Mouse (Mus musculus) midbrain, embryonic 13.5 days (tissue): Measurements from ENCODE around the gene Tnpo1. TPM values are rescaled to one million over a fixed set of nuclear protein-coding genes. Genes with fewer than 3 reads are reported as not detected.

Experiments
- ATAC-seq: fragments of 200-750 bp; cut with Nextera tagmentation; 2 replicates; pipeline ENCODE4 v1.8.0; 2017; ENCODE audit warnings: mild to moderate bottlenecking, moderate TSS enrichment, moderate library complexity
- H3K27ac ChIP-seq: fragments of 300-500 bp; sonication (generic); 2 replicates; pipeline ENCODE4 v1.5.1; 2015; ENCODE audit warnings: inconsistent platforms, mild to moderate bottlenecking, moderate library complexity
- H3K27me3 ChIP-seq: fragments of 300-500 bp; sonication (generic); 2 replicates; pipeline ENCODE4 v1.6.1; 2015; ENCODE audit warnings: mild to moderate bottlenecking, inconsistent platforms
- H3K36me3 ChIP-seq: fragments of 300-500 bp; sonication (generic); 2 replicates; pipeline ENCODE4 v1.6.1; 2015; ENCODE audit warnings: mild to moderate bottlenecking, inconsistent platforms
- H3K4me1 ChIP-seq: fragments of 300-500 bp; sonication (generic); replicated peaks from 2 replicates; pipeline ENCODE4 v1.6.1; 2015; ENCODE audit warnings: inconsistent platforms
- H3K4me2 ChIP-seq: fragments of 300-500 bp; sonication (generic); replicated peaks from 2 replicates; pipeline ENCODE4 v1.6.1; 2015; ENCODE audit warnings: moderate library complexity, mild to moderate bottlenecking, inconsistent platforms
- H3K4me3 ChIP-seq: fragments of 300-500 bp; sonication (generic); replicated peaks from 2 replicates; pipeline ENCODE4 v1.5.1; 2015; ENCODE audit warnings: mild to moderate bottlenecking, inconsistent platforms
- H3K9ac ChIP-seq: fragments of 300-500 bp; sonication (generic); replicated peaks from 2 replicates; pipeline ENCODE4 v1.6.1; 2015; ENCODE audit warnings: mild to moderate bottlenecking, inconsistent platforms
- H3K9me3 ChIP-seq: fragments of 300-500 bp; sonication (generic); 2 replicates; pipeline ENCODE4 v1.6.1; 2016; ENCODE audit warnings: mild to moderate bottlenecking, inconsistent platforms
- WGBS: fragments of 180-500 bp; shearing (Covaris S2); methylation state at CpG from one replicate; pipeline ENCODE4 v1.1.7; 2015; 5-methylcytosine and 5-hydroxymethylcytosine counted together
- polyA plus RNA-seq: library from polyadenylated mRNA; unstranded; fragments of >200 nt; fragmentation: Nextera tagmentation; extraction: Ambion mirVana; gene quantifications from 2 replicates; pipeline ENCODE4 v1.2.1, GENCODE M21; 2015

Gene Tnpo1
- polyA plus RNA-seq, 1 experiment from 2014 or later: 71.4 TPM

GRCm38 (mm10) chr13:98922806-98923205 lies 3.4 kb downstream of the Tnpo1 start:
- Histone ChIP-seq H3K4me2 (no peak overlapping the region), H3K36me3 (peaks cover 24% of the 10 kb centered on the region), H3K9me3 (no peaks in the 10 kb centered on the region), H3K27ac (no peak overlapping the region), H3K27me3 (no peaks in the 10 kb centered on the region), H3K4me3 (no peak overlapping the region), H3K4me1 (peaks cover 51% of the 10 kb centered on the region), H3K9ac (no peak overlapping the region)
- no peak for ATAC-seq
- WGBS: 96% methylated on average over 3 of the region's 3 CpGs

GRCm38 (mm10) chr13:98921276-98921675 lies 4.9 kb downstream of the Tnpo1 start:
- H3K4me1 ChIP-seq: peaks cover 47% of the 10 kb centered on the region
- 93% methylated on average over 7 of the region's 7 CpGs for WGBS
- no peak overlapping the region for H3K9ac ChIP-seq
- H3K36me3 ChIP-seq: peaks cover 30% of the 10 kb centered on the region
- no peak overlapping the region for H3K27ac ChIP-seq
- no peak for ATAC-seq
- no peak overlapping the region for H3K4me3 ChIP-seq
- no peaks in the 10 kb centered on the region for H3K9me3 ChIP-seq
- H3K4me2 ChIP-seq: no peak overlapping the region
- H3K27me3 ChIP-seq: no peaks in the 10 kb centered on the region

GRCm38 (mm10) chr13:98920300-98920699 lies 5.9 kb downstream of the Tnpo1 start:
- WGBS: 90% methylated on average over 3 of the region's 3 CpGs
- H3K27me3 ChIP-seq: no peaks in the 10 kb centered on the region
- no peak overlapping the region for H3K4me2 ChIP-seq
- H3K4me3 ChIP-seq: no peak overlapping the region
- peaks cover 30% of the 10 kb centered on the region for H3K36me3 ChIP-seq
- no peak overlapping the region for H3K9ac ChIP-seq
- ATAC-seq: no peak
- no peaks in the 10 kb centered on the region for H3K9me3 ChIP-seq
- H3K27ac ChIP-seq: no peak overlapping the region
- H3K4me1 ChIP-seq: peaks cover 55% of the 10 kb centered on the region

- Histone ChIP-seq H3K27me3 (no peaks in the 10 kb centered on the region), H3K4me2 (no peak overlapping the region), H3K9ac (no peak overlapping the region), H3K36me3 (peaks cover 30% of the 10 kb centered on the region), H3K4me3 (no peak overlapping the region), H3K4me1 (peaks cover 58% of the 10 kb centered on the region), H3K9me3 (no peaks in the 10 kb centered on the region), H3K27ac (no peak overlapping the region)
- no peak for ATAC-seq
- WGBS: 93% methylated on average over 8 of the region's 8 CpGs
Observed at GRCm38 (mm10) chr13:98919695-98920094, 6.5 kb downstream of the Tnpo1 start.

- WGBS: 96% methylated on average over 2 of the region's 2 CpGs
- Histone ChIP-seq H3K4me1 (peaks cover 63% of the 10 kb centered on the region), H3K9me3 (no peaks in the 10 kb centered on the region), H3K4me2 (no peak overlapping the region), H3K27ac (no peak overlapping the region), H3K4me3 (no peak overlapping the region), H3K9ac (no peak overlapping the region), H3K27me3 (no peaks in the 10 kb centered on the region), H3K36me3 (peaks cover 29% of the 10 kb centered on the region)
- ATAC-seq: no peak
Observed at GRCm38 (mm10) chr13:98917851-98918250, 8.3 kb downstream of the Tnpo1 start.

- Histone ChIP-seq H3K4me1 (peaks cover 67% of the 10 kb centered on the region), H3K4me2 (no peak overlapping the region), H3K4me3 (no peak overlapping the region), H3K36me3 (peaks cover 14% of the 10 kb centered on the region), H3K27me3 (no peaks in the 10 kb centered on the region), H3K9ac (no peak overlapping the region), H3K27ac (no peak overlapping the region), H3K9me3 (no peaks in the 10 kb centered on the region)
- 89% methylated on average over 4 of the region's 4 CpGs for WGBS
- no peak for ATAC-seq
Observed at GRCm38 (mm10) chr13:98915591-98915990, 10.6 kb downstream of the Tnpo1 start.

- ATAC-seq: no peak
- no peak overlapping the region for H3K4me2 ChIP-seq
- WGBS: 68% methylated on average over 5 of the region's 5 CpGs
Observed at GRCm38 (mm10) chr13:98914844-98915212, 11.4 kb downstream of the Tnpo1 start.

GRCm38 (mm10) chr13:98914010-98914843 lies 12.0 kb downstream of the Tnpo1 start:
- H3K9ac ChIP-seq: no peak overlapping the region
- ATAC-seq: no peak
- 61% methylated on average over 14 of the region's 14 CpGs for WGBS
- no peak overlapping the region for H3K4me2 ChIP-seq
- H3K27me3 ChIP-seq: no peaks in the 10 kb centered on the region
- no peak overlapping the region for H3K4me3 ChIP-seq
- H3K27ac ChIP-seq: peak overlapping the region; percentile 26; the same call in 1 of the 2 replicates
- H3K4me1 ChIP-seq: peaks cover 67% of the 10 kb centered on the region
- peaks cover 8% of the 10 kb centered on the region; the same call in 1 of the 2 replicates for H3K36me3 ChIP-seq
- no peaks in the 10 kb centered on the region for H3K9me3 ChIP-seq

More at GRCm38 (mm10) chr13:98914844-98915212, 11.4 kb downstream of the Tnpo1 start:
- Histone ChIP-seq H3K27ac (0 out of 2 replicates have a peak overlapping the region, but pooled peaks have one; percentile 2), H3K4me3 (no peak overlapping the region), H3K36me3 (peaks cover 12% of the 10 kb centered on the region), H3K9me3 (no peaks in the 10 kb centered on the region), H3K27me3 (no peaks in the 10 kb centered on the region), H3K4me1 (peaks cover 66% of the 10 kb centered on the region), H3K9ac (no peak overlapping the region)

- 38% methylated on average over 7 of the region's 7 CpGs for WGBS
- Histone ChIP-seq H3K4me3 (no peak overlapping the region), H3K4me2 (no peak overlapping the region), H3K36me3 (peaks cover 8% of the 10 kb centered on the region; the same call in 1 of the 2 replicates), H3K27ac (no peak overlapping the region), H3K27me3 (no peaks in the 10 kb centered on the region), H3K9ac (no peak overlapping the region), H3K9me3 (no peaks in the 10 kb centered on the region), H3K4me1 (peaks cover 70% of the 10 kb centered on the region)
- ATAC-seq: no peak
Observed at GRCm38 (mm10) chr13:98913196-98913595, 13.0 kb downstream of the Tnpo1 start.

- Histone ChIP-seq H3K4me3 (no peak overlapping the region), H3K27me3 (no peaks in the 10 kb centered on the region), H3K27ac (no peak overlapping the region), H3K36me3 (peaks cover 5% of the 10 kb centered on the region; the same call in 1 of the 2 replicates), H3K9ac (no peak overlapping the region), H3K4me2 (no peak overlapping the region), H3K9me3 (no peaks in the 10 kb centered on the region), H3K4me1 (peaks cover 72% of the 10 kb centered on the region)
- WGBS: 76% methylated on average over 8 of the region's 8 CpGs
- peak; percentile 35; the same call in 1 of the 2 replicates for ATAC-seq
Observed at GRCm38 (mm10) chr13:98912602-98913001, 13.6 kb downstream of the Tnpo1 start.

- H3K36me3 ChIP-seq: 0 out of 2 replicates have a peak, but pooled peaks cover 3% of the 10 kb centered on the region
- H3K27ac ChIP-seq: no peak overlapping the region
- H3K9me3 ChIP-seq: no peaks in the 10 kb centered on the region
- no peaks in the 10 kb centered on the region for H3K27me3 ChIP-seq
- ATAC-seq: no peak
- no peak overlapping the region for H3K4me3 ChIP-seq
- H3K4me2 ChIP-seq: no peak overlapping the region
- H3K4me1 ChIP-seq: peaks cover 68% of the 10 kb centered on the region
- no peak overlapping the region for H3K9ac ChIP-seq
- WGBS: 60% methylated on average over 3 of the region's 3 CpGs
Observed at GRCm38 (mm10) chr13:98910801-98911200, 15.4 kb downstream of the Tnpo1 start.

- peaks cover 9% of the 10 kb centered on the region for H3K4me1 ChIP-seq
- no peak for ATAC-seq
- 0 out of 2 replicates have a peak, but pooled peaks cover 10% of the 10 kb centered on the region for H3K9me3 ChIP-seq
- no peak overlapping the region for H3K4me2 ChIP-seq
- H3K27me3 ChIP-seq: no peaks in the 10 kb centered on the region
- H3K27ac ChIP-seq: no peak overlapping the region
- H3K4me3 ChIP-seq: no peak overlapping the region
- peaks cover 32% of the 10 kb centered on the region for H3K36me3 ChIP-seq
- 99% methylated on average over 2 of the region's 2 CpGs for WGBS
- no peak overlapping the region for H3K9ac ChIP-seq
Observed at GRCm38 (mm10) chr13:98904608-98905007, 21.6 kb downstream of the Tnpo1 start.
